Mouse (Mus musculus) stomach, embryonic 16.5 days (tissue): ENCODE measurements around the gene Tmem45a2. TPM values are rescaled to one million over a fixed set of nuclear protein-coding genes. Genes with fewer than 3 reads are reported as not detected.
"Not testable (repeated sequence)": the region's sequence is repeated elsewhere in the genome, so short reads cannot be mapped to it uniquely, and the experiment has no call there.

Experiments
- ATAC-seq: fragments of 200-750 bp; cut with Nextera tagmentation; 2 replicates; pipeline ENCODE4 v1.8.0; 2017; ENCODE audit warnings: moderate number of reproducible peaks, moderate TSS enrichment; ENCODE audit not compliant: insufficient read depth, low FRiP score
- H3K27ac ChIP-seq: fragments of 300-500 bp; sonication (generic); 2 replicates; pipeline ENCODE4 v1.5.1; 2014; ENCODE audit warnings: low read length
- H3K27me3 ChIP-seq: fragments of 300-500 bp; sonication (generic); 2 replicates; pipeline ENCODE4 v1.6.1; 2014; ENCODE audit warnings: low read length, control low read depth, mixed read lengths; ENCODE audit not compliant: control insufficient read depth, insufficient read depth
- H3K36me3 ChIP-seq: fragments of 300-500 bp; sonication (generic); 2 replicates; pipeline ENCODE4 v1.6.1; 2014; ENCODE audit warnings: low read length; ENCODE audit not compliant: control insufficient read depth, insufficient read depth
- H3K4me1 ChIP-seq: fragments of 300-500 bp; sonication (generic); 2 replicates; pipeline ENCODE4 v1.6.1; 2014; ENCODE audit warnings: low read length, control low read depth, mixed read lengths; ENCODE audit not compliant: control insufficient read depth, insufficient read depth
- H3K4me2 ChIP-seq: fragments of 300-500 bp; sonication (generic); 2 replicates; pipeline ENCODE4 v1.6.1; 2014; ENCODE audit warnings: low read depth, low read length, mixed read lengths
- H3K4me3 ChIP-seq: fragments of 300-500 bp; sonication (generic); replicated peaks from 2 replicates; pipeline ENCODE4 v1.5.1; 2014; ENCODE audit warnings: mild to moderate bottlenecking, low read length
- H3K9ac ChIP-seq: fragments of 300-500 bp; sonication (generic); 2 replicates; pipeline ENCODE4 v1.6.1; 2014; ENCODE audit warnings: low read length
- H3K9me3 ChIP-seq: fragments of 300-500 bp; sonication (generic); replicated peaks from 2 replicates; pipeline ENCODE4 v1.6.1; 2016; ENCODE audit warnings: low read length, control low read depth; ENCODE audit not compliant: control insufficient read depth
- WGBS: fragments of 180-500 bp; shearing (Covaris S2); extraction: QIAGEN DNeasy Blood & Tissue Kit; methylation state at CpG from one replicate; pipeline ENCODE4 v1.1.7; 2014; 5-methylcytosine and 5-hydroxymethylcytosine counted together
- polyA plus RNA-seq: library from polyadenylated mRNA; unstranded; fragments of >200 nt; fragmentation: Nextera tagmentation; extraction: Ambion mirVana; gene quantifications from 2 replicates; pipeline ENCODE4 v1.2.1, GENCODE M21; 2015

The Tmem45a2 gene
- polyA plus RNA-seq, 1 experiment from 2014 or later = 0.31 TPM

DNA sequence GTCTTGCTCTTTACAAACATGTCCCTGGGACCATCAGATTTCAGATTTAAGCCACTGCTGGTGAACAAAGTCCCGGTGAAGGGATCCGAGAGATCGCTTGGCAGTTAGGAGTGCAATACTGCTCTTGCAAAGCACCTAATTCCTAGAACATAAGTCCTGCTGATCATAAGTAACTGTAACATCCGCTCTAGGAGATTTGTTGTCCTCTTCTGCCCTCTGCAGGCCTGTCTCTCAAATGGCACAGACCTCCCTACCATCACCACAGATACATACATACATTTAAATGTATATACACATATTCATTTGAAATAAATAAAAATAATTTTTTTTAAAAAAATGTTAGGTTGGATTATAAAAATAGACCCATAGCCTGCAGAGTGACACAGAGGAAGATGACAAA is 21.3 kb upstream of the Tmem45a2 start:
- Histone ChIP-seq H3K36me3 (no peaks in the 10 kb centered on the region), H3K4me1 (no peaks in the 10 kb centered on the region), H3K4me2 (no peak overlapping the region), H3K9ac (no peak overlapping the region), H3K27me3 (no peaks in the 10 kb centered on the region), H3K9me3 (no peaks in the 10 kb centered on the region), H3K27ac (no peak overlapping the region), H3K4me3 (no peak overlapping the region)
- 48% methylated on average over 4 of the region's 4 CpGs for WGBS
- ATAC-seq = peak; percentile 47; the same call in 1 of the 2 replicates

DNA sequence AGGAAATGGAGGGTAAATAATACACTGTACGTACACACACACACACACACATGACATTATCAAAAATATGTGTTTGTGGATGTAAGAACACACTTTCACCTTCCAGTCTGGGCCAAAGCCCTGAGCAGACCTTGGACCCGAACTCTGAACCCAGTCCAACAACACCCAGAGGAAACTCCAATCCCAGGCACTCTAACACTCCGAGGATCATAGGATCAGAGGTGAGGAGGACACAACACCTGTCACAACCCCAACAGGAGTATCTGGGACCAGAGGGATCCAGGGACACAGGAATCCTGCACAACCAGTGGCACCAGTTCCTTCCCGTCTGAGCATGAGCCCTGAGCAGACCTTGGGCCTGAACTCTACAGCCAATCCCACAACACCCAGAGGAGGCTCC is 8.4 kb upstream of the Tmem45a2 start:
- Histone ChIP-seq H3K4me1 (no peaks in the 10 kb centered on the region), H3K4me3 (no peak overlapping the region), H3K9me3 (no peaks in the 10 kb centered on the region), H3K27ac (no peak overlapping the region), H3K27me3 (no peaks in the 10 kb centered on the region), H3K4me2 (no peak overlapping the region), H3K36me3 (no peaks in the 10 kb centered on the region), H3K9ac (no peak overlapping the region)
- 71% methylated on average over 4 of the region's 4 CpGs for whole genome bisulfite sequencing
- ATAC-seq = no peak

DNA sequence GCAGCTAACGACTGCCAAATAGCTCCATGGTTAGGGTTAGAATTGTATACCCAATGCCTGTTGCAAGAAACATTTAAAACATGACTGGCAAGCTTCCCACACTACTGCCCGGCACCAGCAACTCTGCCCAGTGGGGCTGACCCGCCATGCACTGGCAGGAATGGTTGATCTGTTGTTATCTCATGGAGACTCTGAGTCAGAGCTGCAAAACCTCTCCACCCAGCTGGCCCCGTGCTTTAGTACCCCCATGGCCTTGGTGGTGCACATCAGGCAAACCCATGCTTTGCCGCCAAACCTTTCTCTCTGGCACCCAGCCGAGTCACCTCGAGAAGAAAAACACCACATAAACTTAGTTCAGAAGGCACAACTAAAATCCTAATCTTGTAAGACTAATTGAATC is 4.8 kb upstream of the Tmem45a2 start:
- no peaks in the 10 kb centered on the region for H3K36me3 ChIP-seq
- 82% methylated on average over 7 of the region's 7 CpGs for WGBS

DNA sequence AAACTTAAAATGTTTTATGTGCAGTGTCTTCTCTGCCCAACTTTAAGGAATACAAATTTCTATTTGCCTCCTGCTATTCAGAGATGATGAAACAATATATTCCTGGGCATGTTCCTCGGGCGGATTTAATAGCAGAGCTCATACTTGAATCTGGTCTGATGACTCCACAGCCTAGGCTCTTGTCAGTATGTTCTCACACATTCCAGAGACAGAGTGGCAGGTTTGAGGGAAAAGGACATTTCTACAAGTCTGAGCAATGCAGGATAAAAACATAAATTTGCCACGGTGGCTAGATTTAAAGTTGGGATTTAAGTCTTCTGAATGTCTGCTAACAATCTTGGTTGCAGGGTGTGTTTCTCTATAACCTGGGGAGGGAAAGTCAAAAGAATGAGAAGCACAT is 9.1 kb downstream of the Tmem45a2 start:
- H3K36me3 ChIP-seq = no peaks in the 10 kb centered on the region
- ATAC-seq = no peak
- no peaks in the 10 kb centered on the region for H3K27me3 ChIP-seq
- H3K9ac ChIP-seq = no peak overlapping the region
- H3K9me3 ChIP-seq = no peaks in the 10 kb centered on the region
- WGBS = 78% methylated on average over 3 of the region's 3 CpGs
- no peak overlapping the region for H3K4me3 ChIP-seq
- no peak overlapping the region for H3K4me2 ChIP-seq
- H3K27ac ChIP-seq = no peak overlapping the region
- H3K4me1 ChIP-seq = no peaks in the 10 kb centered on the region

More for the DNA sequence above, 4.8 kb upstream of the Tmem45a2 start:
- no peak for ATAC-seq
- no peaks in the 10 kb centered on the region for H3K27me3 ChIP-seq
- no peak overlapping the region for H3K9ac ChIP-seq
- H3K4me3 ChIP-seq = no peak overlapping the region
- H3K27ac ChIP-seq = no peak overlapping the region
- no peak overlapping the region for H3K4me2 ChIP-seq
- no peaks in the 10 kb centered on the region for H3K9me3 ChIP-seq
- H3K4me1 ChIP-seq = no peaks in the 10 kb centered on the region

DNA sequence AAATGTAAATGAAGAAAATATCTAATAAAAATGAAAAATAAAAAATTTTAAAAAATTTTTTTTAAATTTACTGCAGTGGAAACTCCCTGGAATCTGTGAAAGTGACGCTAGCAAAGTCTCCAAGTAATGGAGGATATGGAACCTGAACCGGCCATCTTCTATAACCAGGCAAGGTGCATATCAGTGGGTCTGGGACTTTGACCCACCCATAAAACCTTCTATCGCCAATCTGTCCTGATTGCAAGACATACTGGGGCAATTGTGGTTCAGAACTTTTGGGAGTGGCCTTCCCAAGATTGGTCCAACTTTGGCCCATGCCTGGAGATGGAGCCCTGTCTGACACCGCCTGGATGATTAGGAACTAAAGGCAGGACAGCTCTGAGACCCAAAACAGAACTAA is 14.2 kb downstream of the Tmem45a2 start:
- 87% methylated on average over 4 of the region's 4 CpGs for WGBS
- H3K27ac ChIP-seq = no peak overlapping the region
- H3K4me2 ChIP-seq = no peak overlapping the region
- no peaks in the 10 kb centered on the region for H3K27me3 ChIP-seq
- no peaks in the 10 kb centered on the region for H3K4me1 ChIP-seq
- no peak overlapping the region for H3K9ac ChIP-seq
- H3K4me3 ChIP-seq = no peak overlapping the region
- no peaks in the 10 kb centered on the region for H3K9me3 ChIP-seq
- no peak for ATAC-seq
- H3K36me3 ChIP-seq = no peaks in the 10 kb centered on the region

DNA sequence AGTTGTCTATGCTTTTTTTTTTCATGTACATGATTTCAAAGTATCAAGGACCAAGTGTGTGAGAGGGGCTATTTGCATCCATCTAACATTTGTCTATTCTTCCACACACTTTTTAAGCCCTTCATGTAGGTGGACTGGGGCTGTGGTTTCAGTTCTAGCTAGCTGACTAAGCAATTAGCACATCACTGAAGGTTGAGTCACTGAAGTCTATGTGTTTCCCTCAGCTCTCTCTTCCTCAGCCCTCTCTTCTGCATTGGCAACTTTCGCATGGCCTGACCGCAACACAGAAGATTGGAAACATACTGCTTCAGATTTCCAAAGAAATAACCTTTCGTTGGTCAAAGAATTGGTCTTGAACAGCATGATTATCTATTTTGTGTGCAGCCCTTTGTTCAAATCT is 21.2 kb downstream of the Tmem45a2 start:
- Histone ChIP-seq H3K27ac (no peak overlapping the region), H3K27me3 (no peaks in the 10 kb centered on the region), H3K4me2 (no peak overlapping the region)

DNA sequence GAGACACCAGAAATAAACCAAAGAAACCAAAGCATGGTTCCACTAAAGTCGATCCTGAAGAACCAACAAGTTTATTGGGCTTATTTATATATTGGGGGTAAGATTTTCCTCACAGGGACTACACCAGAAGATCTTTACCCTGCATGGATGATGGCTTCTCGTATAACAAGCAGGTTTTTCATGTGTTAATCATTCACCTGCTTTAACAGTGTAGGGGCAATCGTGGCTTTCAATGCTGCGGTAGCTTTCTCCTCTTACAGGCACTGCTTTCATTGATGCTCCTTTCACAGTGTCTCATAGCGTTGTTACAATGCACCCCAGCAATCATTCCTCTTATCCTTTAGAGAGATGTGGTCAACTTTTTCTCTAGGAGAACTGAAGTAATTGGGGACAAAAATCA is 32.6 kb downstream of the Tmem45a2 start:
- no peaks in the 10 kb centered on the region for H3K9me3 ChIP-seq
- 51% methylated on average over 5 of the region's 5 CpGs for WGBS
- no peak overlapping the region for H3K27ac ChIP-seq
- H3K36me3 ChIP-seq = no peaks in the 10 kb centered on the region
- no peaks in the 10 kb centered on the region for H3K27me3 ChIP-seq
- H3K9ac ChIP-seq = no peak overlapping the region
- H3K4me2 ChIP-seq = no peak overlapping the region
- H3K4me3 ChIP-seq = no peak overlapping the region
- H3K4me1 ChIP-seq = no peaks in the 10 kb centered on the region
- ATAC-seq = no peak

More for the DNA sequence above, 21.2 kb downstream of the Tmem45a2 start:
- no peaks in the 10 kb centered on the region for H3K36me3 ChIP-seq
- no peak for ATAC-seq
- H3K4me3 ChIP-seq = no peak overlapping the region
- H3K4me1 ChIP-seq = no peaks in the 10 kb centered on the region
- H3K9me3 ChIP-seq = no peaks in the 10 kb centered on the region
- H3K9ac ChIP-seq = no peak overlapping the region
- WGBS = 88% methylated on average over 3 of the region's 3 CpGs

DNA sequence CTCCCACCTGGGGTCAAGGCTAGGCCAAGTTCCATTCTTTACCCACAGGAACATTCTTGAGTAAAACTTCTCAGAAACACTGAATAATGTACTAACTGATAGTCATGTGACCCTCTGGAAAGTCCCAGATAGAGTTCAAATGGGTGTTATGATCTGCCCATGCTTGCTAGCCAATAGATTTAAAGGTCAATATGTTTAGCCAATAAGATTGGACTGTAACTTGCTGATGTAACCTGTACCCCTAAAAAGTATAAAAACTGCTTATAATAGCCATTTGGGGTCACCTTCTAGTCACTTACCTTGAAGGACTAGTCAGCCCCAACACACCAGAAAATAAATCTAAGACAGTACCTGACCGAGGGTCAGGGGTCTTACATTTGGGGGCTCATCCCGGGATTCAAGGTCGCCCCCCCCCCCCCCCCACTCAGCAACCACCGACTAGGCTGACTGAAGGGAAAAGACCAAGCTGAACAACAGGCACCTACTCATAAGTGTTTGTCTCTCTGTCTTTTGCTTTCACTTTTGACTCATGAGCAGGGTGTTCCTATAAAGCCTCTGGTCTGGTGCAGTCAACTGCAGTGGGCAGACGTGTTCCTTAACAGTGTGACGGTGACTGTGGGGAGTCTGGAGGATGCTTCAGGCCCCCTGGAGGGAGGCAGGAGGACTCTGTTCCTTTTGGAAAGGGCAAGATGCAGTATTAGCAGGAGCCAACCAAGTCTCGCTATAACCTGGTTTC is 40.9 kb downstream of the Tmem45a2 start:
- Histone ChIP-seq H3K27me3 (no peaks in the 10 kb centered on the region), H3K36me3 (no peaks in the 10 kb centered on the region), H3K27ac (no peak overlapping the region), H3K4me1 (no peaks in the 10 kb centered on the region), H3K4me2 (no peak overlapping the region), H3K9ac (no peak overlapping the region), H3K4me3 (no peak overlapping the region), H3K9me3 (no peaks in the 10 kb centered on the region)
- WGBS = 76% methylated on average over 7 of the region's 7 CpGs
- ATAC-seq = no peak

DNA sequence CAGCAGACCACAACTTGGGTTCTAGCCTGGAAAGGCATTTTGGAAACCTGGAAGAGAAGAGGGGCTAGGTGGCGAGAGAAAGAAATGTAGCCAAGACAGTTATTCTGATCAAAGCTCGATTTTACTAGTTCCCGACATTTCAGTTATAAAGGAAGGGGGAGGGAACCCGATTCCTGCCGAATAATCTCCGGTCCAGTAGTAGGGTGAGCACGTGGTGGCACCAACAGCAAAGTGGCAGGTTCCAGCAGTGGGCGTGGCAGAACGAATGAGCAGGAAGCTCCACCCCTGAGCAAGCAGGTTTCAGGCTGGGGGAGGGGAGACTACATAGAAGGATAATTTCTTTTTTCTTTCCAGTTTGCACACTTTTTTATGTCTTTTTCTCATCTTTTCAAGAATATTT is 72.9 kb downstream of the Tmem45a2 start:
- ATAC-seq = not testable (repeated sequence)
- WGBS = 90% methylated on average over 9 of the region's 9 CpGs

More for the DNA sequence above, 72.9 kb downstream of the Tmem45a2 start:
- H3K27ac ChIP-seq, H3K27me3 ChIP-seq, H3K9ac ChIP-seq, H3K4me3 ChIP-seq, H3K9me3 ChIP-seq, H3K4me1 ChIP-seq, H3K36me3 ChIP-seq, H3K4me2 ChIP-seq: not testable (repeated sequence)
